Mouse (Mus musculus): ENCODE results near the gene Olfr1494. TPM values are rescaled to one million over a fixed set of nuclear protein-coding genes. Genes with fewer than 3 reads are reported as not detected.

Olfr1494 gene
- not detected for polyA plus RNA-seq (2015; fragmentation: Illumina TruSeq; extraction: RNeasy Lipid Tissue Mini Kit (QIAGEN cat#74804); ENCODE audit: low read depth, low replicate concordance)

GRCm38 (mm10) chr19:13739428-13739827 is at the start of gene Olfr1494:
Gene Olfr1494 (plus strand): TSS chr19:13739728.

GRCm38 (mm10) chr19:13696968-13697367 is 42.6 kb upstream of the Olfr1494 start, which contains the start of gene Olfr1491:
Gene Olfr1491 (plus strand): TSS chr19:13697268.

GRCm38 (mm10) chr19:13722978-13723377 is 16.6 kb upstream of the Olfr1494 start, which contains the start of gene Olfr1493-ps1:
Gene Olfr1493-ps1 (plus strand): TSS chr19:13723278.

GRCm38 (mm10) chr19:13764306-13764705 is 24.8 kb downstream of the Olfr1494 start, which contains the start of gene Olfr1495:
Gene Olfr1495 (plus strand): TSS chr19:13764606.

GRCm38 (mm10) chr19:13777578-13777977 is 38.0 kb downstream of the Olfr1494 start, which contains the start of gene Olfr1496:
Gene Olfr1496 (plus strand): TSS chr19:13777878.

GRCm38 (mm10) chr19:13798102-13798501 is 58.6 kb downstream of the Olfr1494 start, which contains the start of gene Olfr1497:
Gene Olfr1497 (minus strand): TSS chr19:13798202.

Other genes with a start within 250 kb of the Olfr1494 start
- not detected for gene Olfr1477, start 239.2 kb upstream of the Olfr1494 start, polyA plus RNA-seq (2015; fragmentation: Illumina TruSeq; extraction: RNeasy Lipid Tissue Mini Kit (QIAGEN cat#74804); ENCODE audit: low read depth, low replicate concordance)
- not detected for gene Olfr1480, start 211.8 kb upstream of the Olfr1494 start, polyA plus RNA-seq (2015; fragmentation: Illumina TruSeq; extraction: RNeasy Lipid Tissue Mini Kit (QIAGEN cat#74804); ENCODE audit: low read depth, low replicate concordance)
- not detected for gene Olfr1484, start 156.2 kb upstream of the Olfr1494 start, polyA plus RNA-seq (2015; fragmentation: Illumina TruSeq; extraction: RNeasy Lipid Tissue Mini Kit (QIAGEN cat#74804); ENCODE audit: low read depth, low replicate concordance)
- not detected for gene Olfr1487, start 122.4 kb upstream of the Olfr1494 start, polyA plus RNA-seq (2015; fragmentation: Illumina TruSeq; extraction: RNeasy Lipid Tissue Mini Kit (QIAGEN cat#74804); ENCODE audit: low read depth, low replicate concordance)
- not detected for gene Olfr1489, start 108.1 kb upstream of the Olfr1494 start, polyA plus RNA-seq (2015; fragmentation: Illumina TruSeq; extraction: RNeasy Lipid Tissue Mini Kit (QIAGEN cat#74804); ENCODE audit: low read depth, low replicate concordance)
- gene Olfr1490, start 88.6 kb upstream of the Olfr1494 start, polyA plus RNA-seq (2015; fragmentation: Illumina TruSeq; extraction: RNeasy Lipid Tissue Mini Kit (QIAGEN cat#74804); ENCODE audit: low read depth, low replicate concordance): not detected
- gene Olfr1491, start 42.5 kb upstream of the Olfr1494 start, polyA plus RNA-seq (2015; fragmentation: Illumina TruSeq; extraction: RNeasy Lipid Tissue Mini Kit (QIAGEN cat#74804); ENCODE audit: low read depth, low replicate concordance): not detected
- gene Olfr1493-ps1, start 16.4 kb upstream of the Olfr1494 start, polyA plus RNA-seq (2015; fragmentation: Illumina TruSeq; extraction: RNeasy Lipid Tissue Mini Kit (QIAGEN cat#74804); ENCODE audit: low read depth, low replicate concordance): not detected
- gene Olfr1495, start 24.9 kb downstream of the Olfr1494 start, polyA plus RNA-seq (2015; fragmentation: Illumina TruSeq; extraction: RNeasy Lipid Tissue Mini Kit (QIAGEN cat#74804); ENCODE audit: low read depth, low replicate concordance): not detected
- gene Olfr1496, start 38.1 kb downstream of the Olfr1494 start, polyA plus RNA-seq (2015; fragmentation: Illumina TruSeq; extraction: RNeasy Lipid Tissue Mini Kit (QIAGEN cat#74804); ENCODE audit: low read depth, low replicate concordance): not detected
- not detected for gene Olfr1497, start 58.5 kb downstream of the Olfr1494 start, polyA plus RNA-seq (2015; fragmentation: Illumina TruSeq; extraction: RNeasy Lipid Tissue Mini Kit (QIAGEN cat#74804); ENCODE audit: low read depth, low replicate concordance)
- gene Olfr1499, start 79.7 kb downstream of the Olfr1494 start, polyA plus RNA-seq (2015; fragmentation: Illumina TruSeq; extraction: RNeasy Lipid Tissue Mini Kit (QIAGEN cat#74804); ENCODE audit: low read depth, low replicate concordance): not detected
- gene Olfr1500, start 90.8 kb downstream of the Olfr1494 start, polyA plus RNA-seq (2015; fragmentation: Illumina TruSeq; extraction: RNeasy Lipid Tissue Mini Kit (QIAGEN cat#74804); ENCODE audit: low read depth, low replicate concordance): not detected
- not detected for gene Olfr1501, start 111.0 kb downstream of the Olfr1494 start, polyA plus RNA-seq (2015; fragmentation: Illumina TruSeq; extraction: RNeasy Lipid Tissue Mini Kit (QIAGEN cat#74804); ENCODE audit: low read depth, low replicate concordance)
- not detected for gene Olfr1502, start 122.1 kb downstream of the Olfr1494 start, polyA plus RNA-seq (2015; fragmentation: Illumina TruSeq; extraction: RNeasy Lipid Tissue Mini Kit (QIAGEN cat#74804); ENCODE audit: low read depth, low replicate concordance)
- gene Olfr1504, start 158.2 kb downstream of the Olfr1494 start, polyA plus RNA-seq (2015; fragmentation: Illumina TruSeq; extraction: RNeasy Lipid Tissue Mini Kit (QIAGEN cat#74804); ENCODE audit: low read depth, low replicate concordance): not detected
- not detected for gene Olfr1505, start 173.8 kb downstream of the Olfr1494 start, polyA plus RNA-seq (2015; fragmentation: Illumina TruSeq; extraction: RNeasy Lipid Tissue Mini Kit (QIAGEN cat#74804); ENCODE audit: low read depth, low replicate concordance)